Mouse (Mus musculus): ENCODE results near the gene Fam83g.
A peak's percentile ranks its signal among the peaks of the same experiment; 100 is the strongest.

Fam83g gene

GRCm38 (mm10) chr11:61652216-61652615 is 31.7 kb upstream of the Fam83g start:
- DNase-seq (ENCODE audit: low read depth in 2 of 2, low spot score in 2 of 2), result no peak

GRCm38 (mm10) chr11:61652686-61653447 is 31.0 kb upstream of the Fam83g start, which contains the start of gene Grap:
Gene Grap, plus strand, starts transcription at chr11:61653265.
- DNase-seq (ENCODE audit: low read depth in 2 of 2, low spot score in 2 of 2), result peak; percentile 80 to 81

GRCm38 (mm10) chr11:61653568-61653967 is 30.3 kb upstream of the Fam83g start:
- DNase-seq (ENCODE audit: low read depth in 2 of 2, low spot score in 2 of 2), result no peak

DNA sequence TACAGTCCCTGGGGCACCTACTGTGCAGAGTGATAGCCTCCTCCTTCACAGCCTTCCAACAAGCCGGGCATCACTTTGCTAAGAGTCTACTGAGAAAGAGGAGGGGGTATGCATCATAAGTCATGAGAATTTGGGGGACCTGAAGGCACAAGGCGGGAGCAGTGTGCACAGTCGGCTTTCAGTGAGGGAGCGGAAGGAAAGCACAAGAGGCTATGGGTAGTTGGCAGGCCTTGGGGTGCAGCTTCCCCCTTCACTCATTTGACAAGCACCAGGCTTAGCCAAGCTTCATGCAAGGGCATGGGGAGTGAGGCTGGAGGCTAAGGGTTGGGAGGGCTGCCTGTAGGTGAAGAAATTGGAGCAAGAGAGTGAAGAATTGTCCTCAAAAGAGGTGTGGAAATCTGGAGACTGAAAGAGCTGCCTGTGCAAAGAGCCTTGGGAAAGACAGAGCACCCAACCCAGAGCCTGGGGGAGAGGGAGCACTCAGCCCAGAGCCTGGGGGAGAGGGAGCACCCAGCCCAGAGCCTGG is 29.0 kb upstream of the Fam83g start:
- DNase-seq (ENCODE audit: low read depth in 2 of 2, low spot score in 2 of 2), result no peak

DNA sequence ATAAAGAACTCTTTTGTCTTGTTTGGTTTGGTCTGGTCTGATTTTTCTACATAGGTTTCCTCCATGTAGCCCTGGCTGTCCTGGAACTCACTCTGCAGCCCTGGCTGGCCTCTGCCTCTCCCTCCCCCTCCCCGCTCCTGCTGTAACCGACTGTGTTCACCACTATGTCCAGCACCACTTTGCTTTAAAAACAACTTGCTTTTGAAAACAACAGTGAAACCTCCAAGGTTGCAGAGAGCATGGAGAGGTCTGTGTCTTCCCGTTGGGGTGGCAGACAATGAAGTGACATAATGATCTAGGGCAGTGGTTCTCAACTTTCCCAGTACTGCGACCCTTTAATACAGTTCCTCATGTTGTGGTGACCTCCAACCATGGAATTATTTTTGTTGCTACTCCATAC is 28.2 kb upstream of the Fam83g start:
- DNase-seq (ENCODE audit: low read depth in 2 of 2, low spot score in 2 of 2), result no peak

DNA sequence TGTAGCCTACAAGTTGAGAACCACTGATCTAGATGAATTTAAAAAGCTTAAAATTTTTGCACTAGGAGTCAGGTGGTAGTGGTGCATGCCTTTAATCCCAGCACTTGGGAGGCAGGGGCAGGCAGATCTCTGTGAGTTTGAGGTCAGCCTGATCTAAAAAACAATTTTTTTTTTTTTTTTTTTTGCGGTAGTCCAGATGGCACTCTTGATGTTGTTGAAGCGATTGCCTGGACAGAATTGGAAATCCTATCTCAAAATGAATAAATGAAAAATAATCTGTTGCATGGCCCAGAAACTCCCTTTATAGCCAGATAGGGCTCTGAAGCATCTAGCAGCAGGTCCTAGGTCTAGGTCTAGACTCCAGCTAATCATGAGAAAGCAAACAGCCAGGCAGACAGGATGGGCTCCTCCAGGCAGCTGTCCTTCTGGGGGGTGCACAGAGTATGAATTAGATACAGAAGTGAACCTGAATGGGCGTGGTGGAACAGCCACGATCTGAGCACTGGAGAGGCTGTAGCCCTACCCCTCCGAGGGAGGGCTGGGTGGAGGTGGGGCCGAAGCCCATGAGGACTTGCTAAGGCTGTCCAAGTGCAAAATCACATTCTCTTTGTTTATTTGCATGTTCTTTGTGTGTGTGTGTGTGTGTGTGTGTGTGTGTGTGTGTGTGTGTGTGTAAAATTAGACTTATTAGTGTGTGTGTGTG is 27.6 kb upstream of the Fam83g start:
- DNase-seq (ENCODE audit: low read depth in 2 of 2, low spot score in 2 of 2), result no peak

DNA sequence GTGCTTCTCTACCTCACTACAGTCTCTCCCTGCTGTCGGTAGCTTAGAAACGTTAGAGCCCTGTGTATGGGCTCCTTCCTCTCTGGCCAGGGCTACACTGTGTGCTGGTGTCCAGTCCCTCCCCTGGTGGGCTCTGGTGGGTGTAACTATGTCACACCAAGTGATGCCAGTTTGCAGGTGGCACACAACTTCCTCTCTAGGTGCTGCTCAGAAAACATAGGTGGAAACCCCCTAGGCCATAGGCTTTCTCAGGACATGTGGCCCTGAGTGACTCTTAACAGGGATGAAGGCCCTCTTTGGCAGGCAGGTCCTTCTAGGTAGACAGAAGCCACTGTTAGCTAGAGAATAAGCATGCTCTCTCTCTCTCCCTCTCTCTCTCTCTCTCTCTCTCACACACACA is 26.5 kb upstream of the Fam83g start:
- no peak for DNase-seq (ENCODE audit: low read depth in 2 of 2, low spot score in 2 of 2)

- no peak for DNase-seq (ENCODE audit: low read depth in 2 of 2, low spot score in 2 of 2)
Observed at GRCm38 (mm10) chr11:61658360-61658922, 25.4 kb upstream of the Fam83g start.

- no peak for DNase-seq (ENCODE audit: low read depth in 2 of 2, low spot score in 2 of 2)
Observed at GRCm38 (mm10) chr11:61659011-61659858, 24.7 kb upstream of the Fam83g start.

GRCm38 (mm10) chr11:61660001-61660400 is 23.9 kb upstream of the Fam83g start:
- no peak for DNase-seq (ENCODE audit: low read depth in 2 of 2, low spot score in 2 of 2)

DNA sequence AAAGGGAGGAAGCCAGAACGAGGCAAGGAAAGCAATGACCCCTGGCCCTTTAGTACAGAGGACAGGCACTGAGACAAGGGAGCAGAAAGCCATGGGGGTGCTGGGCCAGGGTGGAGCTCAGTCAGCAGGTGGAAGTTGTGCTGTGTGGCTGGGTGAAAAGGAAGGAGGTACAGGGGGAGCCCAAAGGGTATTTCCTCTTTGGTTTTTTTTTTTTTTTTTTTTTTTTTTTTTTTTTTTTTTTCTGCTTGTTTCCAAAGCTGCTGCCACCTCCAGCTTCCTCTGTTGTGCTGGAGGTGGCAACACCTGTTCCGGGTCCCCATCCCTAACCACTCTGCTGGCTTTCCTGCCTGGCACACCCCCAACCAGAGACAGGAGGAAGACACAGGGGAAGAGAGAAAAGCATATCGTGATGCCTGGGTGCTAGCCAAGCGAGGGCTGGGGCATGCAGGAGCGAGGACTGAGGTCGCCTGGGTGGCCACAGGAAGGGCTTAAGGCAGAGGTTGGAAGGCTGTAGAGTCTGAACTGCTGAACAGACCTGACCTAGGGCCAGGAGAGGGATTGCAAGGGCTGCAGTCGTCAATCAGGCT is 23.0 kb upstream of the Fam83g start:
- DNase-seq (ENCODE audit: low read depth in 2 of 2, low spot score in 2 of 2), result no peak

DNA sequence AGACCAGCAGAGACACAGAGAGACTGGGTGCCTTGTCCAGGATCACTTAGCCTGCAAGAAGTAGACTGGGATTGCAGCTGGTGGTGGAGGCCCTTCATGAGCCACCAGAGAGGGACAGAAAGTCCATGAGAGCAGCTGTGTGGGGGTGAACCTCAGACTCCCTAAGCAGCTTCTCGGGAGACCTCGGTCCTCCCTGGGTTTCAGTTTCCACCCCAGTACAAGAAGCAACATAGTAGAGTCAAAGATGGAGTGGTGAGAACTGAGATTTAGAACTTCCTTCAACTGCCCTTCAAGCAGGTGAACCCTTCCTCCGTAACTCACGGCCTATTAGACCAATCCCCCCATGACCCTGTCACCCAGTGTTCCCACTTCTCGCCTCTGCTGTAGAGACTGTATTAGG is 21.7 kb upstream of the Fam83g start:
- DNase-seq (ENCODE audit: low read depth in 2 of 2, low spot score in 2 of 2), result no peak

GRCm38 (mm10) chr11:61665401-61665800 is 18.5 kb upstream of the Fam83g start:
- no peak for DNase-seq (ENCODE audit: low read depth in 2 of 2, low spot score in 2 of 2)

DNA sequence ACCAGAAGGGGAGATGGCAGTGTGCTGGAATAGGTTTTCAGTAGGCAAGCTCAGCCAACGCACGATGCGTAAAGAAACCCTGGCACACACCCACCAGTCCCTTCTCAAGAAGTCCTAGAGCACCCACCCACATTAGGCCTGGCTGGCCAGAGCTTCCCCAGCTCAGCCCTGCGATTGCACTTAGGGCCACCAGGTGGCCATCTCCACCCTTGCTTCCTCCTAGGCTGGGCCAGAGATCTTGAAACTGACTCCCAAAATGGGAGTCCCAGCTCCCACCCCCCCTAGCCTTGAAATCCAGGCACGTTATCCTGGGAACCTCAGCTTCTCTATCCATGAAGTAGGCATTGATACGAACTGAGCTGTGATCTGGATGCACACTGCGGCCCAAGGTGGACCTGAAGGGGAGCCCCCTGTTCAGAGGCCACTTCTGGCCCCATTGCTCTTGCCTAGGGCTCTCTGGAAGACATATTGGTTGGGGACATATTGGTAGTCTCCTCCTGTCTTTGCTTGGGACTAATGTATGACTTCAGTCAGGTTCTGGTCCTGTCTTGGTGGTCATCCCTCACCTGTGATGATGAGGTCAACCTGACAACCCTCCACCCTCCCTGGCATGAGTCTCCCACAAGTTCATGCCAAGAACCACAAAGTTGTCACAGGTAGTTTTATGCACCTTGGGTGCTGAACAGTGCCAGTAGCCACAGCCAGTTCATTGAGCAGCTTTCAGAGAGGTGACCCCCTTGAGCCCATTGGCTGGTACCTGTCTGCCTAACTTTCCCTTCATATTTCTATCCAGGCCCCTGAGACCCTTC is 17.7 kb upstream of the Fam83g start:
- no peak for DNase-seq (ENCODE audit: low read depth in 2 of 2, low spot score in 2 of 2)

GRCm38 (mm10) chr11:61667248-61667647 is 16.6 kb upstream of the Fam83g start:
- no peak for DNase-seq (ENCODE audit: low read depth in 2 of 2, low spot score in 2 of 2)

DNA sequence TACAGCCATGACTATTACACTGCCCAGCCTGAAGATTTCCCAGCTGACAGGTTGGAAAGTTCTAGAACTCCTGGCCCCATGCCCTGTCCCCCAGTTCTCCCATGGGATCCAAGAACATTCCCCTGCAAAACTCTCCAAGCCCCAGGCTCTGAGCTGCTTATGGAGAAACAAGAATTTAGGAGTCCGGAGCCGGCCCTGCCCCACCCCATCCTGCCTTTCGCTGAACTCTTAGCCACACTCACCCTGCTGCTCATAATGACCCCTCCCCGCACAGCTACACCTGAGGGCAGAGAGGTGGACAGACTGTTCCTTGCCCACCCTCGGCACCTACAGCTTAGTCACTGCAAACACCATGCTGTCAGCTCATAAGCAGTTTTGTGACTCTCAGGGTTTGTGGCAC is 16.1 kb upstream of the Fam83g start:
- DNase-seq (ENCODE audit: low read depth in 2 of 2, low spot score in 2 of 2), result no peak

GRCm38 (mm10) chr11:61669492-61670490 is 14.1 kb upstream of the Fam83g start:
- no peak for DNase-seq (ENCODE audit: low read depth in 2 of 2, low spot score in 2 of 2)

GRCm38 (mm10) chr11:61671781-61672383 is 12.0 kb upstream of the Fam83g start:
- DNase-seq (ENCODE audit: low read depth in 2 of 2, low spot score in 2 of 2), result no peak

Measured in CD8-positive naive resting alpha-beta T cell, adult 2 months (primary cell).